ENCODE assay signal across 11 mouse cellular contexts in genomic region chr5:33593620-33594019, GRCm38 (mm10). TPM values are rescaled to one million over a fixed set of nuclear protein-coding genes. Genes with fewer than 3 reads are reported as not detected.
A peak's percentile ranks its signal among the peaks of the same experiment; 100 is the strongest.
DNase-seq lines count a peak whose midpoint lies in the region; ATAC-seq and TF ChIP-seq lines count a peak whose summit lies in the region.
"Had no signal": no experiment of that assay in that cellular context is flagged by ENCODE, and none has a peak within 500 bp of the region (broad histone marks: within the 10 kb centered on the region; RNA-seq: fewer than 3 reads in every experiment).

No protein-coding gene starts in this region.

- no peaks in the 10 kb centered on the region for H3K27me3 ChIP-seq in cerebellum, adult 2 months (ENCODE audit: control insufficient read depth, insufficient read depth, low read length)
- no peaks in the 10 kb centered on the region for H3K27me3 ChIP-seq in lung, embryonic 16.5 days (ENCODE audit: control insufficient read depth, insufficient read depth, low read depth, low read length)
- H3K27me3 ChIP-seq in stomach, postnatal 0 days (ENCODE audit: control insufficient read depth, insufficient read depth, low read length) = no peaks in the 10 kb centered on the region
- H3K27me3 ChIP-seq: limb, embryonic 13.5 days had no signal

- no peaks in the 10 kb centered on the region for H3K9me3 ChIP-seq in lung, embryonic 16.5 days (ENCODE audit: control insufficient read depth, low read length)
- H3K9me3 ChIP-seq in stomach, postnatal 0 days (ENCODE audit: control insufficient read depth, low read length) = no peaks in the 10 kb centered on the region
- H3K9me3 ChIP-seq: limb, embryonic 13.5 days had no signal

- 0 out of 2 replicates have a peak, but pooled peaks have one; percentile 17 for TF ChIP-seq CTCF in cerebellum, adult 2 months (IDR thresholded peaks at IDR 0.05; ENCODE audit: borderline replicate concordance, insufficient read depth, low read depth, low read length)
- TF ChIP-seq CTCF in stomach, postnatal 0 days (IDR thresholded peaks at IDR 0.05; ENCODE audit: low read depth) = peak; percentile 55

- H3K27ac ChIP-seq in cerebellum, adult 2 months (ENCODE audit: insufficient read depth, low read length) = no peak overlapping the region
- H3K27ac ChIP-seq in lung, embryonic 16.5 days (ENCODE audit: low read length) = no peak overlapping the region
- no peak overlapping the region for H3K27ac ChIP-seq in stomach, postnatal 0 days (replicated peaks)
- H3K27ac ChIP-seq: limb, embryonic 13.5 days had no signal

- H3K36me3 ChIP-seq in lung, embryonic 16.5 days (ENCODE audit: control insufficient read depth, insufficient read depth, low read length) = no peaks in the 10 kb centered on the region
- H3K36me3 ChIP-seq in stomach, postnatal 0 days (ENCODE audit: control insufficient read depth, insufficient read depth, low read length) = no peaks in the 10 kb centered on the region

- ATAC-seq in lung, embryonic 16.5 days (ENCODE audit: low read depth) = 0 out of 2 replicates have a peak, but pooled peaks have one; percentile 23
- 0 out of 2 replicates have a peak, but pooled peaks have one; percentile 47 for ATAC-seq in stomach, postnatal 0 days (ENCODE audit: low FRiP score, low TSS enrichment)

- 50% methylated on average over 2 of the region's 2 CpGs for WGBS in cerebellum, adult 2 months
- WGBS in lung, embryonic 16.5 days = 39% methylated on average over 2 of the region's 2 CpGs
- WGBS in stomach, postnatal 0 days = 41% methylated on average over 2 of the region's 2 CpGs

- no peak for TF ChIP-seq POLR2A in cerebellum, adult 2 months (IDR thresholded peaks at IDR 0.05; ENCODE audit: borderline replicate concordance, insufficient read depth, low read length)

- DNase-seq in cerebellum, adult 2 months = no peak
- no peak for DNase-seq in cerebellum, adult 9-11 months
- no peak for DNase-seq in lung, postnatal 36 days
- peak; percentile 51 for DNase-seq in induced T-regulatory cell, adult 2 months (ENCODE audit: low read depth)
- DNase-seq in stomach, postnatal 0 days (ENCODE audit: low spot score) = peak; percentile 32
- no peak for DNase-seq in cerebellum, adult 8-10 months
- DNase-seq in cerebellum, adult 18-20 months = no peak
- DNase-seq: cerebellum, adult 9-10 months; gastrocnemius, postnatal 25 days had no signal

- no peaks in the 10 kb centered on the region for H3K4me1 ChIP-seq in cerebellum, adult 2 months (ENCODE audit: control insufficient read depth, insufficient read depth, low read length)
- no peaks in the 10 kb centered on the region for H3K4me1 ChIP-seq in lung, embryonic 16.5 days (replicated peaks; ENCODE audit: control insufficient read depth, insufficient read depth, low read length)
- H3K4me1 ChIP-seq in stomach, postnatal 0 days (replicated peaks; ENCODE audit: control insufficient read depth, insufficient read depth) = no peaks in the 10 kb centered on the region
- H3K4me1 ChIP-seq: limb, embryonic 13.5 days had no signal

- H3K4me3 ChIP-seq in cerebellum, adult 2 months (replicated peaks; ENCODE audit: insufficient read depth, low read depth, low read length) = no peak overlapping the region
- no peak overlapping the region for H3K4me3 ChIP-seq in lung, embryonic 16.5 days (ENCODE audit: low read length)
- no peak overlapping the region for H3K4me3 ChIP-seq in stomach, postnatal 0 days (ENCODE audit: low read depth, low read length)
- H3K4me3 ChIP-seq: limb, embryonic 13.5 days had no signal

- no peak overlapping the region for H3K4me2 ChIP-seq in lung, embryonic 16.5 days (ENCODE audit: low read depth, low read length)
- no peak overlapping the region for H3K4me2 ChIP-seq in stomach, postnatal 0 days (replicated peaks; ENCODE audit: low read depth)
- H3K4me2 ChIP-seq: limb, embryonic 13.5 days had no signal

- no peak for TF ChIP-seq EP300 in stomach, postnatal 0 days (optimal IDR thresholded peaks at IDR 0.05)

- H3K9ac ChIP-seq in lung, embryonic 16.5 days (ENCODE audit: low read length) = no peak overlapping the region
- no peak overlapping the region for H3K9ac ChIP-seq in stomach, postnatal 0 days (ENCODE audit: low read length)
- H3K9ac ChIP-seq: limb, embryonic 13.5 days had no signal

RNA-seq across cellular contexts. Expression of gene Fam53a, which starts 35.8 kb away (rescaled TPM):
- polyA plus RNA-seq in cerebellum, adult 2 months (2012; rRNA removed) = 18.0 and 18.5 TPM in 2 replicates
- polyA plus RNA-seq in lung, embryonic 16.5 days (2015; fragmentation: Nextera tagmentation; extraction: Ambion mirVana) = 44.3 and 53.6 TPM in 2 replicates
- 44.9 and 45.0 TPM in 2 replicates for polyA plus RNA-seq in stomach, postnatal 0 days (2015; fragmentation: Nextera tagmentation; extraction: Ambion mirVana)

RNA-seq across cellular contexts. Expression of gene Gm9903, which starts 36.1 kb away (rescaled TPM):
- 0.93 and 1.1 TPM in 2 replicates for polyA plus RNA-seq in cerebellum, adult 2 months (2012; rRNA removed)
- 0.16 and 0.39 TPM in 2 replicates for polyA plus RNA-seq in lung, embryonic 16.5 days (2015; fragmentation: Nextera tagmentation; extraction: Ambion mirVana)
- 0.25 and 0.42 TPM in 2 replicates for polyA plus RNA-seq in stomach, postnatal 0 days (2015; fragmentation: Nextera tagmentation; extraction: Ambion mirVana)

RNA-seq across cellular contexts. Expression of gene Slbp, which starts 58.8 kb away (rescaled TPM):
- 39.4 and 41.8 TPM in 2 replicates for polyA plus RNA-seq in cerebellum, adult 2 months (2012; rRNA removed)
- 242 and 259 TPM in 2 replicates for polyA plus RNA-seq in lung, embryonic 16.5 days (2015; fragmentation: Nextera tagmentation; extraction: Ambion mirVana)
- 84.0 and 87.3 TPM in 2 replicates for polyA plus RNA-seq in stomach, postnatal 0 days (2015; fragmentation: Nextera tagmentation; extraction: Ambion mirVana)

Comparison
In these comparisons a context has a peak if more than half of its experiments do, and no peak if none do; other contexts are left out.
1. DNase-seq: peak in induced T-regulatory cell, adult 2 months (single experiment) and stomach, postnatal 0 days (single experiment); none in cerebellum, adult 2 months (0 of 2), cerebellum, adult 9-11 months (single experiment), lung, postnatal 36 days (single experiment), cerebellum, adult 8-10 months (single experiment) and cerebellum, adult 18-20 months (0 of 2).